Mouse (Mus musculus) urinary bladder, postnatal 10 days (tissue): ENCODE data around the gene Gm8909.
"Not testable (repeated sequence)": the region's sequence is repeated elsewhere in the genome, so short reads cannot be mapped to it uniquely, and the experiment has no call there.

ENCODE experiments used
- DNase-seq: peaks from one replicate; pipeline ENCODE4 v3.0.0; 2022; ENCODE audit warnings: low spot score

The Gm8909 gene

DNA sequence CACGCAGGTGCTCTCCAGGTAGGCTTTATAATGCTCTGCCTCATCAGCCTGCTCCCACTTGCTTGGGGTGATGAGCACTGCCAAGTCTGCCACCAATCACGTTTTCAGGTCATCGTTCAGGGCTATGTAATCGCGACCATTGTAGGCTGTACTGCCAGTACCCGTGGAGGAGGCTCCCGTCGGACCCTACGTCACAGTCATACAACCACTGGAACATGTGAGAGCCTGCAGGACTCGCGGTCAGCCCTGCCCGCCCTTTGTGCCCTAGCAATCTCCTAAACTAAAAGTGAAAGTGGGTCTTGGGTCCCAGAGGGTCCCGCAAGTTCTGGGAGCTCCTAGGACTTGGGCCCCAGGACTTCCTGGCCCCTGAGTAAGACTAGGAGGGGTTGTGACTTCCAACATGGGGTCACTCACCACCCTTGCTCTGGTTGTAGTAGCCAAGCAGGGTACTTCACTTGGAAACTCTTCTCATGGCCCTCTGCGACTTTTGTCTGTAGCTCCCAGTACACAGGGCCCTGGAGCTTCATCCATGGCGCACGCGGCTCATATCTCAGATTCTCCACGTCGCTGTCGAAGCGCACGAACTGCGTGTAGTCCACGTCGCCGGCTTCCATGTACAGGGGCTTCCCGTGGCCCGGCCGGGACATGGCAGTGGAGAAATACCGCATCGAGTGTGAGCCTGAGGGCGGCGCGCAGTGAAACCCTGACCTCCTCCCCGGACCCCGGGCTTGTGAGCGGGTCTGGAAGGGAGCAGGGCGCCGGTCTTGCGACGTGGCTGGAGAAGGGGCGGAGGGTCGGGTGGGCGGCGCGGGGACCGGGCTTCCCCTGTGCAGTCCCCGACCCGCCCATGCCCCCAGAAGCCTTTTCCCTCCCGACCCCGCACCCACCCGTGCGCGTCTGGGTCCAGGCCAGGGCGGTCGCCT, 6.9 kb downstream of the Gm8909 start:
- no peak for DNase-seq

DNA sequence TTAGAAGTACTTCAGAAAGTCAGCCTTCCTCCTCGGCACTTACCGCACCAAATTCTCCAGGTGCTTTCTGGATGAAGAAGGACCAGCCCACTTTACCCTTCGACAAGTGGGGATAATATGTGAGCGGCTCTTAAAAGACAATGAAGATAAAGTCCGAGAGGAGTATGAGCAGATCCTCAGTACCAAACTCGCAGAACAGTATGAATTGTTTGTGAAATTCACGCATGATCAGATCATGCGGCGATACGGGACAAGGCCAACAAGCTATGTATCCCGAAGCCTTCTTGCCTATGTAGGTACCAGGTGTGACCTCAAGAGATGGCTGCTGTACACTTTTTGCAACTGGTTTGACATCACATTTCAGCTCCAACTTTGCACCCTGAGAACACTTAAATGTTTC, 10.1 kb downstream of the Gm8909 start:
- DNase-seq = not testable (repeated sequence)

DNA sequence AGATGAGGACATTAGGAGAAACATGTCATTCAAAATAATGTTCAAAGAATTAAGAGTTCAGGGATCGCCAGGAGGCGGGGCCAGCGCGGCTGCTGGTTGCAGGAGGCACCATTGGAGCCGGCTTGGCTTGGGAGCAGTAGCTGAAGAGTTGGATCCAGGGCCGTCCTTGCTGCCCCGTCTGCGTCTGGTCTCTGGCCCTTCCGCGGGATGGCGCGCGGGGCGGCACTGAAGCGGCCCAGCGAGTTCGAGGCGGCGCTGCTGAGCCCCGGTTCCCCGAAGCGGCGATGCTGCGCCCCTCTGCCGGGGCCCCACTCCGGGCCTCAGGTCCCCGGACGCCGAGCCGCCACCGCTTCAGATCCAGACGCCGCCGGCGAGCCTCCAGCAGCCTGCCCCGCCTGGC, 10.6 kb downstream of the Gm8909 start:
- DNase-seq = not testable (repeated sequence)

DNA sequence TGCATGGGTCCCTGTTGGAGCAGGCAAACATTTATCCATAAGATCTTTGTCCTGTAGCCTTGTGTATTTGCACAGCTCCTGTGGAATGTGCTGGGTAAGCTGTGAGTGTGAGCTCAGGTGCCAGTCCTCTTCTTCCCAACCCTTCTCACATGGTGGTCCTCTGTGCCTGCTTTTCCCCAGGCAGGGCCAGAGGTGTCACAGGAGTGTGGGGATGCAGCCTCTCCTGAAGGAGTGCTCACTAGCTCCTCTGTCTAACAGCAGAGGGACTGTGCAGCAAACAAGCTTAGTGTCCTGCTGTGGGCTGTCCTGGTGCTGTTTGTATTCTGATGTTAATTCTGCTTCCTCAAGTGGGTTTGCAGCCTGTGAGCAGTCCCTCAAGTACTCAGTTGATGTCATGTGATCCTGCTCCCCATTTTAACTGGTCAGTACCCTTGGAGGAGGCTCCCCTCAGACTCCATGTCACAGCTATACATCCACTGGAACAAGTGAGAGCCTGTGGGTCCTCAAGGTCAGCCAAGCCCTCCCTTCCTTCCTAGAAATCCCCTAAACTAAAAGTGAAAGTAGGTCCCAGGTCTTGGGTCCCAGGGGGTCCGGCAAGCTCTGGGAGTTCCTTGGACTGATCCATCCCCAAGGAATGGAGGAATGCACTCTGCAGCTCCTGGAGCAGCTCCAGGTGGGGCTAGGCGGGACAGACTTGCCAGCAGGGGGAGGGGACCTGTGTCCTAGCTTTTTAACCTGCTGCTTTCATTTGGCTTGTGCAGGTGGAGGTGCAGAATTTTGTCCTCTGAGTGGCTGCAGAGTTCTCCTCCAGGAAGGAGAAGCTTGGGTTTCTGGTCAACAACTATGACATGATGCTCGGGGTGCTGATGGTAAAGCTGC, 13.8 kb downstream of the Gm8909 start:
- DNase-seq = no peak

DNA sequence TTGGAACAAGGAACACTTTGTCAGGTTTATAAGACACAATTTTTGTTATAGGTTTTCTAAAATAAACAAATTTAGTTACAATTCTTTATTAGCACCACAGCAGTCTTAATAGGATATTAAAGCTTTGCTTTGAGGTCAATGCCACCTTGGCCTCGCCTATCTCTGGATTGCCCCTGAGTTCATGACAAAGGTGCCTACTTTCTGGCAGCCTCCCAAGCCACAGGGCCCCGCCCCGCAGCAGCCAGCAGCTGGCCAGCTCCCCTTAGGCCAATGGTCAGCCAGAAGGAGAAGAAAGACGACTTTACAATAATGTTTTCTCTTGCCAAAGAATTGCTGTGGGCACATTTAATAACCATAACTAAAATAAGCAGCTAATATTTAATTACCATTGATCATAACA, 17.1 kb downstream of the Gm8909 start:
- DNase-seq = not testable (repeated sequence)

DNA sequence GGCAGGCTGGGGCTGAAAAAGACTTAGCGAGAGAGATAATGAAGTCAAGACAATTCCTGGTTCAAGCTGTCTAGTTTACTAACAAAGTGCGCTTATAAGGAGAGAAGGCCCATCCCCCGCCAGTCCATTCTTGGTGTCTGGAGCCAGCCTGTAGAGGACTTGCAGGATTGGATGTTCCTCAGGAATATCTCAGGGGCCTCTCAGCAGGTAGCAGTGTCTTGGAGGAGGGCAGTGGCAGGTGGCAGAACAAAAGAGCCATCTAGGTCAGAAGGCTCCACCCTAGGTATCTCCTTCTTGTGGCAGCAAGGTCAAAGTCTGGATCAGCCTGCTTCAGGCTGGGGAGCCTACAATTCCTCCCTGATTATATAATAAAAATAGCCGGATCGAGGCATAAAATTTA, 19.9 kb downstream of the Gm8909 start:
- DNase-seq = not testable (repeated sequence)

DNA sequence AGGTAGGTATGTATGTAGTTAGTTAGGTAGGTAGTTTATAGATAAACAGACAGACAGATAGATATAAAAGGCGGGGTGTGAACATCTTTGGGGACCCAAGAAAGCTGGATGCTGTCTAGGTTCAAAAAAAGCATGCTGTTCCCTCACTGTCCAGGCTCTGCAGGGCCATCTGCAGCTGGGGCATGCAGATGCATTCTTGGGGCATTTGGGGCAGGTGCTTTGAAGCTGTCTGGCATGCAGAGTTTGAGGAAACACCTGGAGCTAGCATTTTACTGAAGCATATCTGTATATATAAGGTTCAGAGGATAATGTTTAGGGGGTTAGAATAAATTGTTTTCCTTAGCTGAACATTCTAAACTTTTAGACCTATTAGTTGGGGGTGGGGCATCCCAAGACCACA, 21.4 kb downstream of the Gm8909 start:
- DNase-seq = not testable (repeated sequence)

DNA sequence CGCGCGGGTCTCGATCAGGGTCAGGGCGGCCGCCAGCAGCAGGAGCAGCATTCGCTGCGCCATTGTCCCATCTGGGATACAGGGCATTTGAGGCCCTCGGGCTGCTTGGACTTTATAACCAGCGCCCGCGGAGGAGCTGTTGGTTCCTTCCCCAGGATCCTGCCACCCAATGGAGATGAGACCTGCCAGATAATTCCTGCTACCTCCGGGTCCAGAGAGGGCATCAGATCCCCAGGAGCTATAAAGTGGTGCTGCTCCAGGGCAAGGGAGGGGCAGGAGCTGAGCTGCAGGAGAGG, 22.5 kb downstream of the Gm8909 start:
- DNase-seq = not testable (repeated sequence)

DNA sequence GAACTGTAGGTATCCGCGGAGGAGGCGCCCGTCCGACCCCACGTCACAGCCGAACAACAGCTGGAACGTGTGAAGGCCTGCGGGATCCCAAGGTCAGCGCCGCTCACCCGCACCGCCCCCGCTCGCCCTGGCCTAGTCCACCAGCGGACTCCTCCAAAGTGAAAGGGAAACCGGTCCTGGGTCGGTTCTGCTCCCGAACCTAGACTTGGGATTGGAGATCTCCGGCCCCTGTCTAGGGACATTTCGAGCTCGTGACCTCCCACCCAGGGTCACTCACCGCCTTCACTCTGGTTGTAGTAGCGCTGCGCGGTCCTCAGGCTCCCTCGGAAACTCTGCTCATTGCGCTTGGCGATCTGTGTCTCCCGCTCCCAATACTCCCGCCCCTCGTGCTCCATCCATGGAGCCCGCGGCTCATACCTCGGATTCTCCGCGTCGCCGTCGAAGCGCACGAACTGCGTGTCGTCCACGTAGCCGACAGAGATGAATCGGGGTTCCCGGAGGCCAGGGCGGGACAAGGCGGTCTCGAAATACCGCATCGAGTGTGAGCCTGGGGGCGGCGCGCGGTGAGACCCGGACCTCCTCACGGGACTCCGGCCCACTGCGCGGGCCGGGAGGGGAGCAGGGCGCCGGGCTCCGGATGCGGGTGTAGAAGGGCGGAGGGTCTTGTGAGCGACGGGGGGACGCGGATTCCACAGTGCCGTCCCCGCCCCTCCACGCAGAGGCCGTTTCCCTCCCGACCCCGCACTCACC, 23.1 kb downstream of the Gm8909 start:
- DNase-seq = no peak

DNA sequence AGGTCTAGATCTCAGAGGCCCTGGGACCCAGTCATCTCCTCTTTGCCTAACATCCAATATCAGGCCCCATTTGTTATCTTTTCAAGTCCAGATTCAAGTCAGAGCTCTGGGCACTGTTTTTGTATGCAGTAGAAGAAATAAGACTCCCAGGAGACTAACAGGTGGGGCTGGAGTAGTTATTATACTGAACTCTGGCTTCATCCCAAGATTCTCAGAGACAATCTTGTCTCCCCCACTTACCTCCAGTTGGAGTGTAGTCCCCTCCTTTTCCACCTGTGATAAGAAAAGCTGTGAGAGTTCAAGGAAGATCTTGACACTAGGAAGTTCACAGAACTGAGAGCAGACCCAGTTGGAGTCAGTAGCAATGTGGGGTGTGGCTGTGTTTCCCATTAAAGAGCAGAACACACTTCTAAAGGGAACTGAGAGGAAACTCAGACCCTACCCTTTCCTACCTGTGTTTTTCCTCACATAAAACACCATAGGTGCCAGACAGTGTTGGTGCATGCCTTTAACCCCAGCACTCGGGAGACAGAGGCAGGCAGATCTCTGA, 32.0 kb downstream of the Gm8909 start:
- not testable (repeated sequence) for DNase-seq

DNA sequence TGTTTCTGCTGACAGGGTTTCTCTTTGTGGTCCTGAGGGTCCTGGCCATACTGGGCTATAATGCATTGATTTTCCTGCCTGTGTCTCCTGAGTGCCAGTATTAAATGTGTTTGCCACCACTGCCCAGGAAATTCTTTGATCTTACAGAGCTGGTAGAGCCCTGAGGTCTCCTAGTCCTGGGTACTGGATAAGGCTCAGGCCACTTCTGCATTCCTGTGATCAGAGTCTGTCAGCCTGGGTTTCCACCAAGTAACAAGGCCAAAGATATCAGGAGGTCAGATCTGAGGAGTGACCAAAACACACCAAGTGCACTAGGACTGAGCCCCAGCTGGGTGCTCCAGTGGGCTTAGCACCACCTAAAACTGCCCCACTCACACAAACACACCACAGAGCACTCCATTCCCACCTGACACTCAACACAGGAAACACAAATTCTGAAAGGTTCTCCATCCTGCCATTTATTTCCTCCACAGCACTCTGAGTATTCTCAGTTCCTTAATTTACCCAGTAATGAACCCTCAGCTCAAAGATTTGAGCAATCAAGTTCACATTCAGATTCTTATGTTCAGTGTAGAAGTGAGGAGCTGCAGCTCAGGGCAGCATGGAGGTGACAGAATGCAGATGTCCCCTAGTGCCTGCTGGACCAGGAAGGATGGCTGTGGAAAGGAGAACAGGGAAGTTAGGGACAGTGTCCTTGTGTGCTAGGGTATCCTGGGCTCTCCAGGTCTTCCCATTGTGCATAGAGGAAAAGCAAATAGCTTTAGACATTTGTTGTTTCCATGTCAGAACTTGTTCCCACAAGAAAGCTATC, 32.7 kb downstream of the Gm8909 start:
- DNase-seq = not testable (repeated sequence)

DNA sequence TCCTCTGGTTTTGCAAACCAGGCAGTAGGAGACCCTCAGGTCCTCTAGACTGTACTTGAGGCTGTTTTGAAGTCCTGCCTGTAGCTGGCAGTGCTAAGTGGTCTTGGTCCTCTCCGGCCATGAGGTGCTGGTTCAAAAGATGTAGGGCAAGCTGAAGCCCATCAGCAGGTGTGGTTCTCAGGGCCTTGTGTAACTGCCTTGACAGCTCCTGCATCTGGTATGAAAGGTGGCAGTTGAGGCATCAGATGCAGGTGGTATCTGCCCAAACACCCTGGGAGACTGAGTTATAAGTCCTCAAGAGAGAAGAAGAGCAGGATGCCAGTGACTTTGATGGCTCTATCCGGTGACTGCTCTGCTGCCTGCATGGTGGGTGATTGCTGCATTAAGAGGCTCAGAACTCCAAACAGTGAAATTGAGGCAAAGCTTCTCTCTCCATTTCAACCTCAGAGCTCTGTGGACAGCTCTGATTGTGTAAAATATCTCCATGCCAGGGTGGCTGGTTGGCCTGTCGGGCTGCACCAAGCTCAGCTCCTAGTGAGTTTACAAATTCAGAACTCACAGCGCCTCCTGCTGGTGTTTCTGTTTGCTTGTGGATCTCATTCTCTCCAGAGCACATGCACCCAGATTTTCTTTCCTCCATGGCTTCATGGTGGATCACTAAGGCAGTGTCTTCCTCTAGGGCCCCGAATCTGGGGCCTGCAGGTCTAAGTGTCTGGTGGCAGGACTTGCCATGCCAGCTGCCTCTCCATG, 36.6 kb downstream of the Gm8909 start:
- no peak for DNase-seq

DNA sequence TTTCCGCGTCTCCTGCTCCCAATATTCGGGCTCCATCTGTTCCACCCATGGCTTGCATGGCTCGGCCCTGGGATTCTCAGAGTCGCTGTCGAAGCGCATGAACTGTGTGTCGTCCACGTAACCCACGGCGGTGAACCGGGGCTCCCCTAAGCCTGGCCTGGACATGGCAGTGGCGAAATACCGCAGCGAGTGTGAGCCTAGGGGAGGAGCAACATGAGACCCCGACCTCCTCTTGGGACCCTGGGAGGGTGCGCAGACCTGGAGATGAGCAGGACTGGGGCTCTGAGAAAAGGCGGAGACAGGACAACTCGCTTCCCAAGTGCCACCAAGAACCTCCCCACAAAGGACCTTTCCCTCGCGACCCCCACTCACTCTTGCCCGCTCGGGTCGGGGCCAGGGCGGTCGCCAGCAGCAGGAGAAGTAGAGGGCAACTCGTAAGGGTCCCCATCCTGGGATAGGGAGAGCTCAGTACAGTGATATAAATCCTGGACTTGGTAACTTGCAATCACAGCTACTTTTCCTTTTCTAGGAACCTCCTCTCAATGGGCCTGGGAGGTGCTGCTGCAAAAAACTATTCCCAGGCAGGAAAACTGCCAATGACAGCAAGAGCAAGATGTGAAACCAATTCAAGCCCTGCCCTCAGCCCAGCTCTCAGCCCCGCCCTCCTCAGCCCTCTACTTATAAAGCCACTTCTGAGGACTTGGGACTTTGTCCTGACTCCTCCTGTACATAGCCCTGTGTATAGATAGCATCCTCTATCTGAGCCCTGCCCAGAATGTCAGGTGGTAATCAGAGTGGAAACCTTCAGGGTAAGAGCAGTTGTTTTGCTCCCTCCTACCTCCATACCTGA, 39.1 kb downstream of the Gm8909 start, which contains the start of gene Gm7030:
TSS of gene Gm7030 (minus strand) at position 458 of the 850 bp plus-strand sequence.
- not testable (repeated sequence) for DNase-seq

DNA sequence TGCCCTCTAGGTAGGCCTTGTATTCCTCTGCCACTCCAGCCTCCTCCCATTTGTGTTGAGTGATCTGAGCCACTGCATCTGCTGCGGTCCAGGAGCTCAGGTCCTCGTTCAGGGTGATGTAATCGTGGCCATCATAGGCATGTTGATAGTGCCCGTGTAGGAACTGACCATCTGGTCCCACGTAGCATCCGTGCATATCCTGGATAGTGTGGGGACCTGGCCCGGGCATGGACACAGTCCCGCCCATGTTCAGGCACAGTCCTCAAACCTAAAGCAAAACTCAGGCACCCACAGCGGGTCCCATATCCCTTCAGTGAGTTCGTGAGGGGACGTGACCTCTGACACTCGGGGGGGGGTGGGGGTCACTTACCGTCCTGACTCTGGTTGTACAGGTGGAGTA, 39.8 kb downstream of the Gm8909 start:
- not testable (repeated sequence) for DNase-seq

DNA sequence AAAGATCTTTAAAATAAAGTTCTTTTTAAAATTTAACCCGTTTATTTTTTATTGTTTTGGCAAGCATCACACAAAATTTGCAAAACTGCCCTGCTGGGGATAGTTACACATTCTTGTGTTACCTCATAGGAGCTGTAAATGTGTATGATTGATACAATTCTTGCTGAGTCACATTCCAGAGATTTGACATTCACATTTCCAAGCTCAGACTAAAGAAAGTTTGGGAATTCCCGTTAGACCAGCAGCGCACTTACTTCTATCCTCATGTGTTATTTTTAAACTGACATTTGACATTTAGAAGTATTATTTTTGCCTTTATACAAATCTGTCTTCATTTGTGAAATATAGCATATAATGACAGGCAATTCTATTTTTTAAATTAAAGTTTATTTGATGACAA, 44.2 kb downstream of the Gm8909 start:
- not testable (repeated sequence) for DNase-seq

DNA sequence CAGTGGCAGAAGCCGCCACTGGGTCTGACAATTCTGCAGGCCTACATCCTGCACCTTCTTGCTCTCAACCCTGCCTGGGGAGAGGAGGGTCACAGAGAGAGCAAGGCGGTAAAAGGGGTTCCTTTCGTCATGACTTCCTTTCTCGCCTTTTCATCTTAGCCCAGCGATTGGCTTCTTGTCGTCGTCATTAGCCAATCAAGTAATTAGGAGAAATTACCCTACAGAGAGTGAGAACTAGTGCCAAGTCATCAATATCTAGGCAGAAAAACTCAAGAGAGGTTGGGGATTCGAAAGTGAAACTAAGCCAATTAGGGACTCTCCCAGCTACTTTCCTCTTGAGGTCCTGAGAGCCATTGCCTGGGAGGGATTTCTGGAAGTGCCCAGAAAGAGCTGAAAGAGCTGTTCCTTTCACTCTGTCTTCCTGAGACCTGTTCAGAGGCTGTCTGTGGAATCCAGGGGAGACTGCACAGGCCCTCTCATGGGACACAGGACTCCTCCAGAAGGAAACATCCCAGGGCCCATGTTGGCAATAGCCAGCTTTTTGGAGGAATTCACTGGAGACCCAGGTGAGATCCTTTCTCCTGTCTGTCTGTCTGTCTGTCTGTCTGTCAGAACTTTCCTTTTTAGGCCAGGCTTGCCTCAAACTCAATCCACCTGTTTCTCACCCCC, 46.9 kb downstream of the Gm8909 start, which contains the start of gene Gm19684:
TSS of gene Gm19684 (plus strand) at position 327 of the 669 bp plus-strand sequence.
- not testable (repeated sequence) for DNase-seq

DNA sequence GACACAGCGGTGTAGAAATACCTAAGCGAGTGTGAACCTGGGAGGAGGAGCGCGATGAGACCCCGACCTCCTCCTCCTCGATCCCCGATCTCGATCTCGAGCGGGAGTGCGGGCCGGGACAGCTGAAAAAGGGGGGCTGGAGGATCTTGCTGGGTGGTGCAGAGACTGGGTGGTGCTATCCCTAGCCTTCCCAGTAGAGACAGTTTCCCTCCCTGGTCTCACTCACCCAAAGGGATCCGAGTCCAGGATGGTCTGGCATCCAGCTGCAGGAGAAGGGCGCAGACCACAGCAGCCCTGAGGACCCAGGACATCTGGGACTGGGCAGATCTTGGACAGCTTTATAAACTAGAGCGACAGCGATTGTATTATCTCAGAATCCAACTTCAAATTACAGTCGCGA, 47.5 kb downstream of the Gm8909 start:
- not testable (repeated sequence) for DNase-seq

DNA sequence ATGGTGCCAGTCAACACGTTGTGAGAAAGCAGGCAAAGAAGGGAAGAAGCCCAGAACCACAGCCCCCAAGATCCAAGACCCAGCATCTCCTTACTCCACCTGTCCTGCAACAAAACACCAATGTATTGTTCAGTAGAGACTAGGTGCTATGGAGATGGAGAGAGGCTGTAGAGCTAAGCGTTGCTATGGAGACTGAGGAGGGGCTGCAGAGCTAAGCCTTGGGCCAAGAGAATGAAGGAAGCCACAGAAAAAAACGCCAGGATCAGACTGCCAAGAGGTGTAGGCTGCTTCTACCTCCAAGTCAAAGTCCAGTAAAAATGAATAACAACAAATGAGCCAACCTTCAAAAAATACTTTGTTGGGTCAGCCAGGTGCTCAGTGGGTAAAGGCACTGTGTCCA, 51.8 kb downstream of the Gm8909 start:
- DNase-seq = not testable (repeated sequence)
